Mouse (Mus musculus) cerebellum, postnatal 14 days (tissue): ENCODE results near the gene Cfdp1.

Experiments used
- DNase-seq, 2 experiments: peaks; one replicate each; pipeline ENCODE4 v3.0.0; 2021; ENCODE audit warnings: mixed read lengths in 2 of 2

Gene Cfdp1

GRCm38 (mm10) chr8:111765096-111765495, 89.0 kb downstream of the Cfdp1 start:
- DNase-seq: peak in 1 of 2 experiments; percentile 22

GRCm38 (mm10) chr8:111760708-111761107, 93.4 kb downstream of the Cfdp1 start:
- DNase-seq: no peak

GRCm38 (mm10) chr8:111758817-111759216, 95.3 kb downstream of the Cfdp1 start:
- DNase-seq: no peak

GRCm38 (mm10) chr8:111757599-111757998, 96.5 kb downstream of the Cfdp1 start:
- DNase-seq: no peak

GRCm38 (mm10) chr8:111754736-111755135, 99.4 kb downstream of the Cfdp1 start:
- no peak for DNase-seq

GRCm38 (mm10) chr8:111754088-111754487, 100.0 kb downstream of the Cfdp1 start:
- DNase-seq: no peak

- DNase-seq: no peak
Observed at GRCm38 (mm10) chr8:111748766-111749165, 105.3 kb downstream of the Cfdp1 start.

GRCm38 (mm10) chr8:111747866-111748649, 106.0 kb downstream of the Cfdp1 start:
- no peak for DNase-seq

- no peak for DNase-seq
Observed at GRCm38 (mm10) chr8:111746582-111747465, 107.3 kb downstream of the Cfdp1 start.

- DNase-seq: peak; percentile 84 to 92
Observed at GRCm38 (mm10) chr8:111745591-111746418, 108.3 kb downstream of the Cfdp1 start.

GRCm38 (mm10) chr8:111745086-111745485, 109.0 kb downstream of the Cfdp1 start:
- DNase-seq: no peak

- DNase-seq: peak; percentile 95 to 96
Observed at GRCm38 (mm10) chr8:111743792-111744696, 110.0 kb downstream of the Cfdp1 start, which contains the start of gene Bcar1. Gene Bcar1, minus strand, starts transcription at chr8:111743809.

- peak in 1 of 2 experiments; percentile 57 for DNase-seq
Observed at GRCm38 (mm10) chr8:111743101-111743791, 110.8 kb downstream of the Cfdp1 start.

- peak; percentile 76 for DNase-seq
Observed at GRCm38 (mm10) chr8:111742261-111743037, 111.6 kb downstream of the Cfdp1 start.

GRCm38 (mm10) chr8:111741556-111741955, 112.5 kb downstream of the Cfdp1 start:
- no peak for DNase-seq

GRCm38 (mm10) chr8:111740994-111741393, 113.1 kb downstream of the Cfdp1 start:
- DNase-seq: peak in 1 of 2 experiments; percentile 36

- DNase-seq: peak in 1 of 2 experiments; percentile 32
Observed at GRCm38 (mm10) chr8:111740301-111740711, 113.8 kb downstream of the Cfdp1 start.

- DNase-seq: peak; percentile 32 to 33
Observed at GRCm38 (mm10) chr8:111739604-111740003, 114.5 kb downstream of the Cfdp1 start.

GRCm38 (mm10) chr8:111738867-111739266, 115.2 kb downstream of the Cfdp1 start:
- DNase-seq: no peak

GRCm38 (mm10) chr8:111736321-111736720, 117.8 kb downstream of the Cfdp1 start:
- peak; percentile 66 to 72 for DNase-seq
